Mouse (Mus musculus) neural tube, embryonic 10.5 days (tissue): ENCODE measurements around the gene Ccr8.

ENCODE experiments used
- DNase-seq: peaks from one replicate; pipeline ENCODE4 v3.0.0-alpha.2; 2017; ENCODE audit warnings: low spot score; ENCODE audit errors: extremely low spot score

Gene Ccr8

GRCm38 (mm10) chr9:120091696-120092238 lies at the start of gene Ccr8:
Ccr8 (plus strand) TSS chr9:120092114.
- no peak for DNase-seq

- no peak for DNase-seq
Measured at GRCm38 (mm10) chr9:120043115-120043514, 48.8 kb upstream of the Ccr8 start.

GRCm38 (mm10) chr9:120048495-120048894 lies 43.4 kb upstream of the Ccr8 start:
- no peak for DNase-seq

GRCm38 (mm10) chr9:120049407-120049806 lies 42.5 kb upstream of the Ccr8 start:
- DNase-seq = no peak

- no peak for DNase-seq
Measured at GRCm38 (mm10) chr9:120054545-120055277, 37.2 kb upstream of the Ccr8 start.

- no peak for DNase-seq
Measured at GRCm38 (mm10) chr9:120056201-120056600, 35.7 kb upstream of the Ccr8 start.

- no peak for DNase-seq
Measured at GRCm38 (mm10) chr9:120058730-120059129, 33.2 kb upstream of the Ccr8 start.

GRCm38 (mm10) chr9:120064317-120064716 lies 27.6 kb upstream of the Ccr8 start:
- no peak for DNase-seq

GRCm38 (mm10) chr9:120067609-120068008 lies 24.3 kb upstream of the Ccr8 start:
- no peak for DNase-seq

GRCm38 (mm10) chr9:120068047-120068446 lies 23.9 kb upstream of the Ccr8 start:
- no peak for DNase-seq

- DNase-seq = no peak
Measured at GRCm38 (mm10) chr9:120069779-120070178, 22.1 kb upstream of the Ccr8 start, which contains the start of gene Cx3cr1. Cx3cr1 (minus strand) TSS chr9:120069879.

GRCm38 (mm10) chr9:120071251-120071650 lies 20.7 kb upstream of the Ccr8 start:
- no peak for DNase-seq

GRCm38 (mm10) chr9:120073169-120073568 lies 18.7 kb upstream of the Ccr8 start:
- DNase-seq = peak; percentile 87

- DNase-seq = no peak
Measured at GRCm38 (mm10) chr9:120074516-120074915, 17.4 kb upstream of the Ccr8 start.

GRCm38 (mm10) chr9:120078241-120078640 lies 13.7 kb upstream of the Ccr8 start:
- no peak for DNase-seq

- DNase-seq = no peak
Measured at GRCm38 (mm10) chr9:120079901-120080300, 12.0 kb upstream of the Ccr8 start.

- DNase-seq = no peak
Measured at GRCm38 (mm10) chr9:120080546-120081108, 11.3 kb upstream of the Ccr8 start.

- DNase-seq = no peak
Measured at GRCm38 (mm10) chr9:120081247-120081646, 10.7 kb upstream of the Ccr8 start.

- DNase-seq = no peak
Measured at GRCm38 (mm10) chr9:120081967-120082366, 9.9 kb upstream of the Ccr8 start.

GRCm38 (mm10) chr9:120082691-120083090 lies 9.2 kb upstream of the Ccr8 start:
- DNase-seq = no peak

- DNase-seq = no peak
Measured at GRCm38 (mm10) chr9:120083158-120083894, 8.6 kb upstream of the Ccr8 start.

- no peak for DNase-seq
Measured at GRCm38 (mm10) chr9:120084406-120084805, 7.5 kb upstream of the Ccr8 start.
